Mouse (Mus musculus): ENCODE measurements around the gene Bms1. TPM values are rescaled to one million over a fixed set of nuclear protein-coding genes. Genes with fewer than 3 reads are reported as not detected.
A peak's percentile ranks its signal among the peaks of the same experiment; 100 is the strongest.

The Bms1 gene
- 111 and 114 TPM in 2 replicates for total RNA-seq (2017)

GRCm38 (mm10) chr6:118419050-118419920 lies at the start of gene Bms1:
Gene Bms1 (minus strand): TSS chr6:118419474.
- ATAC-seq (replicated peaks; ENCODE audit: low read depth, poor library complexity, severe bottlenecking), result peak; percentile 97

DNA sequence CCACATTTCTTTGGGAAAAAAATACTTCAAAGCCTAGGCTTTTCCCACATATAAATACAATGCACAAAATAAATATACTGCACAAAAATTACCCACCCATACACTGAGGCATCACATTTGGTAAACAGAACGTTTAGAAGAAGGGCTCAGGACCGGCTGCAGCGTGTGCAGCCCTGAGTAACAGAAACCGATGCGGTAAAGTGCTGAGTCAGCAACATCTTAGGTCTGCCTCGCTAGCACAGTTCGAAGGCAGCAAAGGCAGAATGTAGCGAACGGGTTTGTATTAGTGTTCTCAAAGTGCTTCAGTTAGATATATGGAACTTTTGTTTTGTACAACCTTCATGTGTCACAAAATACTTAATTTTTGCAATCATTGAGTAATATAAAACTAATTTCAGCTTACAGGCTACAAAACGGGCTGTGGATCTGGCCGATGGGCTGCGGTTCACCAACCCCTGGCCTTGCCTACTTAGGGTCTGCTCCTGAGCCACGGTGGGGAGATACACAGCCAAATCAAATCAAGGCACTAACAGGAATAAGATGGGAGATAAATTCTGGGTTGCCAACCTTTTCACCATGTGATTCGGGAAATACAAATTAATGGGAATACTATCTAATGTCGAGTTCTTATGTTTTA lies 42.9 kb upstream of the Bms1 start:
- no peak for ATAC-seq (replicated peaks; ENCODE audit: low read depth, poor library complexity, severe bottlenecking)

DNA sequence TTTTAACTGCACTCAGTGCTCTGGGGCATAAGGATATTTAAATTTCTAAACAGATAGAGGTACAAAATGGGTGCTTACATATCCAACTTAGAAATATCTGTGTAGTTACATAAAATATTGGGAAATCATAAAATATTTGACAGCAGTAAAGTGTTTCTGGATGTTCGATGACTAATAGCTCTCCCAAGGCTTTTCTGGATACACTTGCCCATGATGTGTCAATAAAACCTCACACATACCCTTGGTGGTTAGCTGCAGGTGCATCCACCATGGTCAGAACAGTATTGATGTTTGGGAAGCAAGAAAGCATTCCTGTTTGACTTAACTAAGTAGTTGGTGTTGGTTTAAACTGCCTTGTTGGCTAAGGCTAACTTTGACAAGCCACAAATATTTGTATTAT lies 38.5 kb upstream of the Bms1 start:
- no peak for ATAC-seq (replicated peaks; ENCODE audit: low read depth, poor library complexity, severe bottlenecking)

- ATAC-seq (replicated peaks; ENCODE audit: low read depth, poor library complexity, severe bottlenecking), result peak; percentile 99
Observed at GRCm38 (mm10) chr6:118455042-118455631, 35.9 kb upstream of the Bms1 start, which contains the start of gene Zfp248. Gene Zfp248 (minus strand): TSS chr6:118455528.

- ATAC-seq (replicated peaks; ENCODE audit: low read depth, poor library complexity, severe bottlenecking), result no peak
Observed at GRCm38 (mm10) chr6:118454452-118454851, 35.2 kb upstream of the Bms1 start.

DNA sequence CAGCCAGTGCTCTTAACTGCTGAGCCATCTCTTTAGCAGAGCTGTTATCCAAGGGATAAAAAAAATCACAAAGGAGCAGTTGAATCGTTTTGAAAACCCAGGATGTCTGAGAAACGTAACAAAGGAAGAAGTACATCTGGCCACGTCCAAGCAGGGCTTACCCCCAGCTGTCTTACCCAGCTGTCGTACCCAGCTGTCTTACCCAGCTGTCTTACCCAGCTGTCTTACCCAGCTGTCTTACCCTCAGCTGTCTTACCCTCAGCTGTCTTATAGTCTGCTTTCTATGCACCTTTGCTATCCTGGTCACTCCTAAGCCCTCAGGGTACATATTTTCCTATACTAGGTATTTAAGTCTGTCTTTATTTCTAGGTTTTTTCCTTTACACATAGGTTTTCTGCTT lies 12.2 kb upstream of the Bms1 start:
- no peak for ATAC-seq (replicated peaks; ENCODE audit: low read depth, poor library complexity, severe bottlenecking)

GRCm38 (mm10) chr6:118426666-118427065 lies 7.4 kb upstream of the Bms1 start:
- no peak for ATAC-seq (replicated peaks; ENCODE audit: low read depth, poor library complexity, severe bottlenecking)

GRCm38 (mm10) chr6:118410428-118410827 lies 8.8 kb downstream of the Bms1 start:
- no peak for ATAC-seq (replicated peaks; ENCODE audit: low read depth, poor library complexity, severe bottlenecking)

DNA sequence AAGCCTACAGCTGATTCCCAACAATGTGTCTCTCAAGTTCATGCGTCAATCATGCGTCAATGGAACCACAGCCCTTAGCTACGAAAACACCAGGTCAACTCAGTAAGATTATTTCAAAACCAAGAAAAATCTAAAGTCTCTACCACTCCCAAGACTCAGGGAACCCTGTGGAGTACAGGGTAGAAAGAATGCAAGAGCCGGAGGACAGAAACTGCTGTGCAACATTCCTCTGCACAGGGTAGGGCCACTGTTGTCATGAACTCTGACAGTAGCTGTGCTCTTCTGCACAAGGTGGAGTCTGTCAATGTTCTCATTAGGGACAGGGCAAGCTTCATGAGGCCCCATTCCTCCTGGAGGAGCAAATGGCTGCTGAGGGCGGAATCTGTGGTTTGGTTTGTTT lies 10.8 kb downstream of the Bms1 start:
- ATAC-seq (replicated peaks; ENCODE audit: low read depth, poor library complexity, severe bottlenecking), result no peak

GRCm38 (mm10) chr6:118406421-118406820 lies 12.9 kb downstream of the Bms1 start:
- ATAC-seq (replicated peaks; ENCODE audit: low read depth, poor library complexity, severe bottlenecking), result no peak

- ATAC-seq (replicated peaks; ENCODE audit: low read depth, poor library complexity, severe bottlenecking), result no peak
Observed at GRCm38 (mm10) chr6:118390746-118391145, 28.5 kb downstream of the Bms1 start.

- ATAC-seq (replicated peaks; ENCODE audit: low read depth, poor library complexity, severe bottlenecking), result no peak
Observed at GRCm38 (mm10) chr6:118385962-118386361, 33.3 kb downstream of the Bms1 start.

DNA sequence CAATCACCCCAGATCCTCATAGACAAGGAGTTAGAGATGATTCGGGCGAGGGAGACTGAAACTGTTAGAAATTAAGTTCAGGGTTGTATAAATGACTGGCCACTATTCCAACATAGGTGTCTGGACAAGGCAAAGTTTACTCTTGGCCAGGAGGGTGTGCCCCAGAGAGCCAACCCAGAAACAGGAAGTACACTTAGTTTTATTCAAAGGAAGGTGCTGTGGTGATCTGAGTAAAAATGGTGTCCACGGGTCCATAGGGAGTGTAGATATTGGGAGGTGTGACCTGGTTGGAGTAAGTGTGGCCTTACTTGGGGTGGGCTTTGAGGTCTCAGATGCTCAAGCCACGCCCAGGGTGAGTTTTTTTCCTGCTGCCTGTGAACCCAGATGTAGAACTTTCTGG lies 38.0 kb downstream of the Bms1 start:
- 0 out of 2 replicates have a peak, but pooled peaks have one; percentile 24 for ATAC-seq (replicated peaks; ENCODE audit: low read depth, poor library complexity, severe bottlenecking)

- no peak for ATAC-seq (replicated peaks; ENCODE audit: low read depth, poor library complexity, severe bottlenecking)
Observed at GRCm38 (mm10) chr6:118380630-118381029, 38.6 kb downstream of the Bms1 start.

- ATAC-seq (replicated peaks; ENCODE audit: low read depth, poor library complexity, severe bottlenecking), result peak; percentile 81
Observed at GRCm38 (mm10) chr6:118379451-118380167, 39.7 kb downstream of the Bms1 start.

DNA sequence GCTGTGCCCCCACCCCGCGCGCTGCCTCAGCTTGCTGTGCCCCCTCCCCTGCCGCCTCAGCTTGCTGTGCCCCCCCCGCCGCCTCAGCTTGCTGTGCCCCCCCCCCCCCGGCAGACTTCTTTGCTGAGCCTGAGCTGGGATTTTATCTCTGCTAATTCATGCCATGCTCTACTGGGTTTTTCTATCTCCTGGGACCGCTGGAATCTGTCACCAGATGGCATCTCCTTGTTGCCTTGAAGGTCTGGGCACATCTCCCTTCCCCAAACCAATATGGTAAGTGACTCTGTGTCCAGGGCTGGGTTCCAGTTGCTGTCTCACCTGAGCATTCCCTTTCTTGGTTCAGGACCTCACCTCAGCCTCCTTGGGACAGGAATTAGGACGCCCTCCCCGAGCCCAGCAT lies 41.7 kb downstream of the Bms1 start:
- ATAC-seq (replicated peaks; ENCODE audit: low read depth, poor library complexity, severe bottlenecking), result no peak

DNA sequence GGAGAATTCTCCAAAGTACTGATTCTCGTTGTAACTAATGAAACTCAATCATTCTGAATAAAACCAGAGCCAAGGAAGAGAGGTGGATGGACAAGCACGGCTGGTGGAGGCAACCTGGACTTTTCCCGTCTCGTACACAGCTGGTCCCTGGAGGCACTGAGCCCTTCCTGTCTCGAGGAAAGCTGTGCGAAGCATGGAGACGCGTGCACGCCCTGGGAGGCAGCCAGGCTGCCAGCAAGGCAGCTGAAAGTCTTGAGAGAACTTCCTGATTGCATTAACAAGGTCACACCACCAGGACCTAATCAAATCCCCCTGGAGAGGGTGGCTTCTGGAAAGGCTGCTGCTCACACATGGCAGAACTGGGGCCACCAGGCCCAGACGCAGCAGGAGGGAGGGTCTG lies 43.3 kb downstream of the Bms1 start:
- ATAC-seq (replicated peaks; ENCODE audit: low read depth, poor library complexity, severe bottlenecking), result no peak

GRCm38 (mm10) chr6:118375457-118375856 lies 43.8 kb downstream of the Bms1 start:
- ATAC-seq (replicated peaks; ENCODE audit: low read depth, poor library complexity, severe bottlenecking), result no peak

GRCm38 (mm10) chr6:118375026-118375425 lies 44.2 kb downstream of the Bms1 start:
- no peak for ATAC-seq (replicated peaks; ENCODE audit: low read depth, poor library complexity, severe bottlenecking)

GRCm38 (mm10) chr6:118373294-118373693 lies 46.0 kb downstream of the Bms1 start:
- ATAC-seq (replicated peaks; ENCODE audit: low read depth, poor library complexity, severe bottlenecking), result peak; percentile 74
